Mouse (Mus musculus) C2C12 (cell line): ENCODE measurements at regions not wholly inside any gene's neighbourhood (a gene's known extent, or its start where the extent isn't known, plus 50 kb on each side); places are given as distances from the start of the nearest gene placed in this dataset.

Source experiments
- H3K27me3 ChIP-seq: one replicate; pipeline ENCODE4 v1.6.1; 2011; ENCODE audit not compliant: control insufficient read depth, insufficient read depth, insufficient read length
- H3K36me3 ChIP-seq: one replicate; pipeline ENCODE4 v1.6.1; 2011; ENCODE audit not compliant: control insufficient read depth, insufficient read depth
- H3K4me3 ChIP-seq: one replicate; pipeline ENCODE4 v1.5.1; 2011; ENCODE audit warnings: mild to moderate bottlenecking, control low read depth; ENCODE audit not compliant: poor library complexity, insufficient read depth, severe bottlenecking
- H3K79me2 ChIP-seq: one replicate; pipeline ENCODE4 v1.6.1; 2011; ENCODE audit not compliant: control insufficient read depth, insufficient read depth
- H3K79me3 ChIP-seq: one replicate; pipeline ENCODE4 v1.6.1; 2011; ENCODE audit warnings: low read depth, control low read depth
- H3ac ChIP-seq: one replicate; pipeline ENCODE3; 2011; ENCODE audit warnings: low read depth; ENCODE audit not compliant: control insufficient read depth, insufficient read length
- CEBPB ChIP-seq: IDR thresholded peaks from one replicate; pipeline ENCODE4 v1.6.1; 2011; ENCODE audit warnings: low read depth, mild to moderate bottlenecking, control low read depth, moderate library complexity
- CTCF ChIP-seq: IDR thresholded peaks from one replicate; pipeline ENCODE4 v1.5.1; 2011; ENCODE audit not compliant: control insufficient read depth, insufficient read depth, insufficient read length
- FOSL1 ChIP-seq: IDR thresholded peaks from one replicate; pipeline ENCODE4 v1.8.0; 2011; ENCODE audit warnings: mild to moderate bottlenecking, low read length; ENCODE audit not compliant: poor library complexity, insufficient read depth, severe bottlenecking
- MAX ChIP-seq: IDR thresholded peaks from one replicate; pipeline ENCODE4 v1.6.1; 2011; ENCODE audit warnings: mild to moderate bottlenecking, control low read depth
- MYOD1 ChIP-seq: IDR thresholded peaks from one replicate; pipeline ENCODE4 v1.6.1; 2011; ENCODE audit warnings: low read depth; ENCODE audit not compliant: control insufficient read depth, insufficient read length
- MYOG ChIP-seq: IDR thresholded peaks from one replicate; pipeline ENCODE4 v1.6.1; 2011; ENCODE audit not compliant: control insufficient read depth, insufficient read length; ENCODE audit errors: extremely low read depth
- USF1 ChIP-seq: IDR thresholded peaks from one replicate; pipeline ENCODE4 v1.6.1; 2011; ENCODE audit warnings: low read depth, mild to moderate bottlenecking, control low read depth, moderate library complexity

DNA sequence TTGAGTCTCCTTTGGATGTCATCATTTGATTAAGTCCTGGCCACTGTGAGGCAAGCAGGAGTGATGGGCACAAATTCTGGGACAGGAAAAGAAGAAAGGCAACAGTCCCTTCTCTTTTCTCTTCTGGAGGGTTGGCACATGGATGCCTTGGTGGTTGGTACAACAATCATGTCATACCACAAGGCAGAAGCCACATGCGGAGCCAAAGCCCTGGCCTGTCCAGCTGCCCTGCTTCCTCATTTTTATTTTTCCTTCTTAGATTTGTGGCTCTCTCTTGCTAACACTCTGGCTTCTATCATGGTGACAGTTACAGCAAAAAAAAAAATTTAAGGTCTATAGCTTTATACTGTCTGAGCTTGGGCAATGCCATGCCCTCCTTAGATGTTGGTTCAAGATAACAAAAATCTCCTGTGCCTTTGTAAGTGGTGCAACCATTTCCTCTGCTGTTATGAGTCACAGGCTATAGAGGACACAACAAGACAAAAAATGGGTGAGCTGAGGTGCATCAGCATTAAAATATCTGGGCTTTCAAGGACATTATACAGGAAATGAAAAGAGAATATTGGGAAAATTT lies 158.2 kb downstream of the Evx1 start:
- Histone ChIP-seq H3K36me3 (no peaks in the 10 kb centered on the region), H3ac (no peak overlapping the region), H3K79me3 (no peaks in the 10 kb centered on the region), H3K79me2 (no peaks in the 10 kb centered on the region), H3K4me3 (no peak overlapping the region), H3K27me3 (no peaks in the 10 kb centered on the region)
- TF ChIP-seq MYOD1 (no peak), CEBPB (no peak), CTCF (no peak), MYOG (no peak), MAX (no peak), USF1 (no peak), FOSL1 (no peak)

DNA sequence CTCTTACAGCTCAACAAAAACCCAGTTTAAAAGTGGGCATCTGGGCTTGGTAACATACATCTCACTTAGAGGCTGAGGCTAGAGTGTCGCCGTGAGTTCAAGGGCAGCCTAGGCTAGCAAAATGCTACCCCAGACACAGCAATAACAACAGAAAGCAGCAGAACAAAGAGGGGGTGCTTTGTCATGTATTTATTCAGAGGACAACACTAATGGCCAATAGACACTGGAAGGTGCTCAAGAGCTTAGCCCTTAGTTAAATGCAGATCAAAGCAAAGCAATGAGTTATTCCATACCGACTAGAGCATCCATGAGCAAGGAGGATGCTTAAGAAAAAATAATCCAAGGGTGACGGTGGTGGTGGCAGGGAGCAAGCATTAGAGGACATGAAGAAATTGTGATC lies 158.7 kb downstream of the Evx1 start:
- Histone ChIP-seq H3K4me3 (no peak overlapping the region), H3K79me2 (no peaks in the 10 kb centered on the region), H3K27me3 (no peaks in the 10 kb centered on the region), H3K36me3 (no peaks in the 10 kb centered on the region), H3K79me3 (no peaks in the 10 kb centered on the region), H3ac (no peak overlapping the region)
- TF ChIP-seq MAX (no peak), MYOG (no peak)

DNA sequence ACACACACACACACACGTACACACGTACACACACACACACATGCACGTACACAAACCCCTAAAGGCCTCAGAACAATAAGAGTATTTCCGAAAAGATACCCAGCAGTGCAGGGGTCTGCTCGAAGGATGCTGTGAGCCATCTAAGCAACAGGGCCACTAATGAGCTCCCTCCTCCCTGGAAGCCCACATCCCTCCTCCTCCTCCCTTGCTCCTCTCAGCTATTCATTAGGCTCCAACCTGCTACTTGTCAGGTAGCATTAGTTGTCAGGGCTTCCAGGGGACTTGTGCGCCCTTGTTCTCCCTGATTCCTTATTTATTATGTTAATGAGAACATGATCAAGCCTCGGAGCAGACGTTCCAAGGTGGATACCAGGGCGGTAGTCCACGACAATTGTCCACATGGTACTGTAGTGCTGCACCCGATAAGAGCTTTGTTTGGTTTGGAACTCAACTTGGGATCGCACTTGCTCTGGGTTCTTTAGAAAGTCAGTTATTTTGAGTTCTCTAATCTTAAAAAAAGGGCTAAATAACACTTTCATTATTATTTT lies 159.8 kb downstream of the Evx1 start:
- TF ChIP-seq MYOG = no peak
- no peaks in the 10 kb centered on the region for H3K36me3 ChIP-seq
- H3K27me3 ChIP-seq = no peaks in the 10 kb centered on the region
- H3K79me3 ChIP-seq = no peaks in the 10 kb centered on the region
- no peaks in the 10 kb centered on the region for H3K79me2 ChIP-seq
- H3K4me3 ChIP-seq = no peak overlapping the region
- H3ac ChIP-seq = no peak overlapping the region

DNA sequence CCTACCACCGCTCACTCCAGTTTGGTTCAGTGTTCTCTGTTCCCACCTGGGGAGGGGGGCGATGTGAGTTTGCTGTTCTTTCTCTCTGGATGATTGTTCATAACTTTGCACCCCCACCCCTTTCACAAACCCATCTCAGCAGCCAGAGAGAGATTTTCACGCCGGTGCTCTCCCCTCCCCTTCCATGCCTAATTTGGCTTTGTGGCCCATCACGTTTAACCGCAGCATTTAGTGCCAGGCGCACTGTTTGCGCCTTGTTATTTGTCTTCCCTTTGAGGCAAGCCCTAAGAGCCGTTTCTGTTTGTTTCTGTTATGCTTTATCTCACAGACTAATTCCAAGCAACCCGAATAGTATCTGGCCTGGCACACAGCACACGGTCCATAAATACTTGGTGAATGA lies 160.6 kb downstream of the Evx1 start:
- H3K79me2 ChIP-seq = no peaks in the 10 kb centered on the region
- no peak overlapping the region for H3ac ChIP-seq
- no peaks in the 10 kb centered on the region for H3K27me3 ChIP-seq
- no peaks in the 10 kb centered on the region for H3K79me3 ChIP-seq
- no peak overlapping the region for H3K4me3 ChIP-seq
- TF ChIP-seq MYOD1 (no peak), MYOG (no peak)
- no peaks in the 10 kb centered on the region for H3K36me3 ChIP-seq

DNA sequence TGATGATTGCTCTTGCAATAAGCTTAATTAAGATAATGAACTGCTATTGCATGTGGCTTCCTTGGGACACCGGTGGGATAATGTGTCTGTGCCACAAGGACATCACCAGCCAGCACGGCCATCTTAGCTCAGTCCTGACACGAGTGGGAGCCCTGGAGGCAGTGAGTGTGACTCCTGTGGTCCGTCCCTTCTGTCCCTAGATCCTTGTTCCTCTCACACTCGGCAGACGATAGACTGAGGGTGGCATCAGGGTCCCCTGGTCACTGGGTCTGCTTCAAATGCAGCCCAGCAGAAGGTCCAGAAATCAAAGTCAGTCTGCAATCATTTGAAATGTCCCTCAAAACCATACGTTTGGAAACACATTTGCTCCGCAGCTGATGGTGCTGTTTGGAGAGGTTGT lies 162.4 kb downstream of the Evx1 start:
- H3ac ChIP-seq = no peak overlapping the region
- no peak overlapping the region for H3K4me3 ChIP-seq
- TF ChIP-seq MAX (no peak), FOSL1 (no peak), CTCF (no peak), MYOG (no peak), USF1 (no peak), CEBPB (no peak), MYOD1 (no peak)
- H3K79me2 ChIP-seq = no peaks in the 10 kb centered on the region
- H3K27me3 ChIP-seq = no peaks in the 10 kb centered on the region
- no peaks in the 10 kb centered on the region for H3K36me3 ChIP-seq
- no peaks in the 10 kb centered on the region for H3K79me3 ChIP-seq

DNA sequence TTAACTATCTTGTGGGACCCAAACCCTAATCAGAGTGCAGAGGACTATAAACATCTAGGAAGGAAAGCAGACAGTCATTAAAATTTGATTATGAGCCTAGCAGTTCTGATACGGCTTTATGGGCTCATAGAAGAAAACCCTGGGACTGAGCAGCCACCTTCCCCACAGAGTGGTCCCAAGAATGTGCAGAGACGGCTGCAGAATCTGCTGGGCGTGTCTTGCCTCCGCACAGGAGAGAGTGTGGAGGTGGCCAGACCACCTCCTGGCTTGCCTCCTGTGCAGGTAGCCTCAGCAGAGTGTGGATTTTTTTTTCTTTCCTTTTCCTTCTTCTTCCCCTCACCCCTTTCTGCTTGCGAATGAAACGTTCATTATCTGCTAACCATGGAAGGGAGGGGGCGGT lies 163.3 kb downstream of the Hibadh start:
- H3K4me3 ChIP-seq = no peak overlapping the region
- no peaks in the 10 kb centered on the region for H3K36me3 ChIP-seq
- H3K27me3 ChIP-seq = no peaks in the 10 kb centered on the region
- no peak overlapping the region for H3ac ChIP-seq
- no peak for TF ChIP-seq MAX
- no peak for TF ChIP-seq MYOG
- H3K79me3 ChIP-seq = no peaks in the 10 kb centered on the region
- no peaks in the 10 kb centered on the region for H3K79me2 ChIP-seq

DNA sequence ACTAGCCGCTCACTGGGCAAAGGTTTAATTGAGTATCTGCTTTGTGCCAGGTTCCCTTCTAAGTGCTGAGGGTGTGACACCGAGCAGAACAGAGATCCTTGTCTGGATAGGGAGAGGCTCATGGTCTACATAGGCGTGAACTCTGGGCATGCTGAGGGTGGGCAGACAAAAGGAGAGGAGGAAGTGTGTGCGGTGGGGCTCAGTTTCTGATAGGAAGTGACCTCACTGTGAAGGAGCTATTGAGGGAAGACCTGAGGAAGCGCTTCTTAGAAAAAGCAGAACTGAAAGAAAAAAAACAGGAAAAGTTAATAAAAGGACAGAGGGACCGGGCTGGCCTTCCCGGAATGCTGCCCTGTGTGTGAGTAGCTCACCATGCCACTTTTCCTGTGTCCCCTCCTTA lies 162.8 kb downstream of the Hibadh start:
- TF ChIP-seq USF1 = no peak
- no peak for TF ChIP-seq FOSL1
- no peak for TF ChIP-seq CEBPB
- no peaks in the 10 kb centered on the region for H3K36me3 ChIP-seq
- no peak overlapping the region for H3ac ChIP-seq
- no peaks in the 10 kb centered on the region for H3K27me3 ChIP-seq
- no peak overlapping the region for H3K4me3 ChIP-seq
- no peaks in the 10 kb centered on the region for H3K79me3 ChIP-seq
- no peaks in the 10 kb centered on the region for H3K79me2 ChIP-seq
